Mouse (Mus musculus) central nervous system, embryonic 11.5 days (tissue): ENCODE data around the gene Casc3. TPM values are rescaled to one million over a fixed set of nuclear protein-coding genes. Genes with fewer than 3 reads are reported as not detected.

ENCODE experiments used
- polyA plus RNA-seq: library from polyadenylated mRNA; depleted of rRNA; stranded (reverse); fragments of >200 nt; gene quantifications from 2 replicates; pipeline ENCODE4 v1.2.3, GENCODE M21; 2012; rRNA removed

Gene Casc3
- 60.4 and 105 TPM in 2 replicates for polyA plus RNA-seq

GRCm38 (mm10) chr11:98804605-98805004, at the start of gene Casc3:
Casc3 (plus strand) TSS chr11:98804905.

GRCm38 (mm10) chr11:98774582-98775347, 29.9 kb upstream of the Casc3 start, which contains the start of gene Nr1d1:
Nr1d1 (minus strand) TSS chr11:98775333.

GRCm38 (mm10) chr11:98795015-98795713, 9.5 kb upstream of the Casc3 start, which contains the start of gene Msl1:
Msl1 (plus strand) TSS chr11:98795516.

GRCm38 (mm10) chr11:98836651-98837141, 32.0 kb downstream of the Casc3 start, which contains the start of gene Rapgefl1:
Rapgefl1 (plus strand) TSS chr11:98836785.

GRCm38 (mm10) chr11:98863028-98863750, 58.5 kb downstream of the Casc3 start, which contains the start of gene Wipf2:
Wipf2 (plus strand) TSS chr11:98863638.

Other genes starting within 250 kb of the Casc3 start
- 51.7 and 70.0 TPM in 2 replicates for gene Ormdl3, start 217.5 kb upstream of the Casc3 start, polyA plus RNA-seq
- gene Lrrc3c, start 206.6 kb upstream of the Casc3 start, polyA plus RNA-seq: not detected in 2 replicates
- 0.62 and 2.6 TPM in 2 replicates for gene Gm12355, start 179.2 kb upstream of the Casc3 start, polyA plus RNA-seq
- gene Gsdma3, start 178.5 kb upstream of the Casc3 start, polyA plus RNA-seq: not detected in 2 replicates
- 0.11 TPM in 1 of 2 replicates, not detected in the other for gene Gsdma2, start 158.1 kb upstream of the Casc3 start, polyA plus RNA-seq
- gene Gsdma, start 140.6 kb upstream of the Casc3 start, polyA plus RNA-seq: 0.02 TPM in 1 of 2 replicates, not detected in the other
- 165 and 173 TPM in 2 replicates for gene Psmd3, start 122.4 kb upstream of the Casc3 start, polyA plus RNA-seq
- gene Csf3, start 103.6 kb upstream of the Casc3 start, polyA plus RNA-seq: not detected in 2 replicates
- gene Med24, start 75.5 kb upstream of the Casc3 start, polyA plus RNA-seq: 71.0 and 91.8 TPM in 2 replicates
- 104 and 116 TPM in 2 replicates for gene Thra, start 64.3 kb upstream of the Casc3 start, polyA plus RNA-seq
- gene Nr1d1, start 29.6 kb upstream of the Casc3 start, polyA plus RNA-seq: 0.91 and 1.3 TPM in 2 replicates
- gene Msl1, start 9.4 kb upstream of the Casc3 start, polyA plus RNA-seq: 104 and 142 TPM in 2 replicates
- gene Rapgefl1, start 31.9 kb downstream of the Casc3 start, polyA plus RNA-seq: 6.0 and 9.7 TPM in 2 replicates
- gene Wipf2, start 58.7 kb downstream of the Casc3 start, polyA plus RNA-seq: 10.0 and 11.9 TPM in 2 replicates
- gene Cdc6, start 102.9 kb downstream of the Casc3 start, polyA plus RNA-seq: 24.9 and 35.6 TPM in 2 replicates
- 13.0 and 30.0 TPM in 2 replicates for gene Rara, start 122.9 kb downstream of the Casc3 start, polyA plus RNA-seq
- 0.41 and 0.52 TPM in 2 replicates for gene Gjd3, start 178.1 kb downstream of the Casc3 start, polyA plus RNA-seq
- gene Top2a, start 219.3 kb downstream of the Casc3 start, polyA plus RNA-seq: 315 and 457 TPM in 2 replicates
- gene Igfbp4, start 236.3 kb downstream of the Casc3 start, polyA plus RNA-seq: 298 and 390 TPM in 2 replicates